Mouse (Mus musculus) right cerebral cortex, postnatal 36 days (tissue): Measurements from ENCODE around the gene Ribc1.
A peak's percentile ranks its signal among the peaks of the same experiment; 100 is the strongest.

Experiments used
- DNase-seq, 2 experiments: peaks; one replicate each; pipeline ENCODE4 v3.0.0; 2022; ENCODE audit warnings: low spot score in 2 of 2, mixed read lengths in 1 of 2

The Ribc1 gene

GRCm38 (mm10) chrX:152016151-152017145 is at the start of gene Ribc1, which contains the start of gene Smc1a:
Gene Ribc1, minus strand, starts transcription at chrX:152016295.
Gene Smc1a, plus strand, starts transcription at chrX:152016428.
- DNase-seq: peak; percentile 88 to 90

GRCm38 (mm10) chrX:152065674-152066073 is 49.6 kb upstream of the Ribc1 start:
- no peak for DNase-seq

- no peak for DNase-seq
Measured at GRCm38 (mm10) chrX:152054094-152054493, 38.0 kb upstream of the Ribc1 start.

DNA sequence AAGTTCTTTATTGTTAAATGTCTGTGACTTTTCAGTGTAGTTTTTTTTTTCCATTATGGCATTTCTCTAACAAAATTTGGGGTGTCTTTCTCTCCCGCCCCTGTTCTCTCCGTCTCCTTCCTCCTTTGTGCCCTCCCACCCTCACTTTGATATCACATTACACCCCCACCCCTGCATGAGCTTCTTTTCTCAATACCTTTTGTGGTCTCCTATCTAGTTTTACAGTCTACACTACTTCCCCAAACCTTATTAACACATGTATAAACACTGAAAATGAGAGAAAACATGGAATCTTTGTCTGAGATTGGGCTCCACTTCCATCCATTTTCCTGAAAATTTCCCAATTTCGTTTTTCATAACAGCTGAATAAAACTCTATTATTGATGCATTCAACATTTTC is 36.5 kb upstream of the Ribc1 start:
- DNase-seq: no peak

DNA sequence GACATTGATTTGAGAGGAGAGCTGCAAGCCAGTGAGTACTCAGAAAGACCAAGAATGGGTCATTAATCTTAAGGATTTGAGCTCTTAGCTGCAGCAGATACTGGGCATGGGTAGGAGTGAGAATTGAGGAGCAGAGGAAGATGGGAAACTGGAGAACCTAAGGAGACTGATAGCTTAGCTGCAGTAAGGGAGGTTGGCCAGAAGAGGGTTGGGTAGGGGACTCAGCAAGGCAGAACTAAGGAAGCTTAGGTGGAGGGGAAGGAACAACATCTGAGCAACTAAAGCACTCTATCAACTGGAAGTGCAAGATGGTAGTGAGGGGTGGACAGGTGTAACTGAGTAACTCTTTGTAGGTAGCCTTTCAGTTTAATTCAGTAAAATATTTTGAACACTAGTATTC is 31.1 kb upstream of the Ribc1 start:
- DNase-seq: no peak

DNA sequence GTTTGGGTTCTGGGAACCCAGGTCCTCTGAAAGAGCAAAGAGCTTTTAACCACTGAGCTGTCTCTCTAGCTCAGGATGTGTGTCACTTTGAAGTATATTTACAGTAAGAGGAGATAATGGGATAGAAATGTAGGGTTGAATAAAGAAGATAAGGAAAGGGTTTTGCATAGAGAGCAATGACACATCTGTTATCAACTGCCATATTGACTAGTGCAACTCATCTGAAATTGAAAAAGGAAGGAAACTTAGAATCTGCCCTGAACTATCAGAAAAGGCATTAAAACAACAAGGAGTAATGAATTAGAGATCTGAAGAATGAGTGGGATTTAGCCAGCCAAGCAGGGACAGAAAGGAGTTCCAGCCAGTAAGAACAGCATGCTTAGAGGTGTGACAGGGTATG is 23.8 kb upstream of the Ribc1 start:
- DNase-seq: no peak

DNA sequence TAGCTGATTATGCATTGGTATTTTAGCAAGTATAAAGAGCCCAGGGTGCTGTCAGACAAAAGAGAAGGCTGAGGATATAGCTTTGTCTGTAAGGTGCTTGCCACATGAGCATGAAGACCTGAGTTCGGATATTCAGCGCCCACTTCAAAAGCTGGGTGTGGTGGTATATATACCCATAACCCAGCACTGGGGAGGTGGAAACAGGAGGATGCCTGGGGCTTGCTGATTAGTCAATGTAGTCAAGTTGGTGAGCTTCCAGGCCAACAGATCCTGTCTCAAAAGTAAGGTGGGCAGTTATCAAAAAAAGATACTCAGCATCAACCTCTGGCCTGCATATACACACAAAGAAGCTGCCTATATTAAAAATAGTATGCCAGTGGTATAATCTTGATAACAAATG is 3.2 kb upstream of the Ribc1 start:
- no peak for DNase-seq

DNA sequence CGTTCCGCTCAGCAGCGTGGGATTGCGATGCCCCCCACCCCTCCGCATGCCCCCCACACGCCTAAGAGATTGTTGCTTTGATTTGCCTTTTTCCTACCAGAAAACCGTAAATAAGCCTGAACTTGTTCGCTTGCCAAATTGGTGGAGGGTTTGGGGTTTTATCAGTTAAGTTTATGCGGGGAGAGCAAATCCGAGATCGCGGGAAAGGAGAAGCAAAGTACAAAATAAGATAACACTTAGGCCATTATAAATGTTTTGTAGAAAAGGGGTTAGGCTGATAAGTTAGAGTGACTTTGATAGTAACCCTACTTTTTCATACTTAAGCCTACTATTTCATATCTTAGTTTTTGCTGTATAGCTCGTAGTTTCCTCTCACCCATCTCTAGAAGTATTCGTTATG is 1.1 kb upstream of the Ribc1 start:
- no peak for DNase-seq

DNA sequence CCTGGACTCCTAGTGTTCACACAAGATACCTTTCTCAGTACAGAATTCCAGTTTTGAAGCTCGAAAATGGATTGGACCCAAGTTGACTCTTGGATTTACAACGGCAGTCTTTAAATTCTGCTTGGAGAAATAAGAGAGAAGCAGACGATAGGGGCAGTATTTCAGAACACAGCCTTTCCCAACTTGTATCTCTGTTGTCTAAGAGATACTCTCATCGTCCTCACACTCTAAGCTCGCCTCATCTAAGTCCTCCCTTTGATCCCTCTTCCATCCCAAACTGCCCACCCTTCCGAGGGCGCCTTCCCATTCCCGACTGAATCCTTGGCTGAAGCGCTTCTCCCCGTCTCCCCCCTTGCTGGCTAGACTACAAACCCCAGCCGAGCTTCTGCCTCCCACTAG is 344 bp downstream of the Ribc1 start:
- DNase-seq: no peak

DNA sequence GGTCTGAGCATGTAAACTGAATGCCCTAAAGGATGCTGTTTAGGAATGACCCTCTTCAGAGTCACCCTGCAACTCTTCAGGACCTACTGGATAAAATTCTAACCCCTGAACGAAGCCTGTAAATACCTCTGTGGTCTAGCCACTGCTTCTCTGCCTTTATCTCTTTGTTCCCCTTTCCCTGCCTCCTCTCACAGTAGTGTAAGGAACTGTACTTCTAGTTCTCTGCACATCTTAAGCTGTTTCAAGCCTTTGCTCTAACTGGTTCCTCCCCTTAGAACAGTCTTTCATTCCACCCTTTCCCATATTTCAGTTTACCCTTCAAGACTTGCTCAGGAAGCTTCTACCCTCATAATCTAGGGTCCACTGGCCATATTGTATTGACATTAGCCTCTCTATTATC is 8.2 kb downstream of the Ribc1 start:
- DNase-seq: no peak

DNA sequence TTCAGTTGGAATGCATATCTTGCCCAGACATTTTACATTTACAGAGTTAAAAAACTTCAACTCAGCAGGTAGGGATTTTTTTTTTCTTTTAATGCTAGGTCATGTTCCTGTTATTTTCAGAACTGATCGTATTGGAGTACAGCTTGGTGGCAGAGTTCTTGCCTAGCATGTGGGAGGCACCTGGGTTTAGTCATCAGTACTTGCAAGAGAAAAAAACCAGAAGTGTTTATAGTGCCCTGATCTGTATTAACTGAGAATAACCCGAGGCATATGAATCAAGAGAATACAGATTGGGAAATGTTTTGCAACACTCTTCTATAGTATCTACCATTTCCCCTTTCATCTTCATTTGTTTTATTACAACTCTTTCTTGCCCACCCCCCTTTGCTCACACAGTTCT is 13.2 kb downstream of the Ribc1 start:
- no peak for DNase-seq

DNA sequence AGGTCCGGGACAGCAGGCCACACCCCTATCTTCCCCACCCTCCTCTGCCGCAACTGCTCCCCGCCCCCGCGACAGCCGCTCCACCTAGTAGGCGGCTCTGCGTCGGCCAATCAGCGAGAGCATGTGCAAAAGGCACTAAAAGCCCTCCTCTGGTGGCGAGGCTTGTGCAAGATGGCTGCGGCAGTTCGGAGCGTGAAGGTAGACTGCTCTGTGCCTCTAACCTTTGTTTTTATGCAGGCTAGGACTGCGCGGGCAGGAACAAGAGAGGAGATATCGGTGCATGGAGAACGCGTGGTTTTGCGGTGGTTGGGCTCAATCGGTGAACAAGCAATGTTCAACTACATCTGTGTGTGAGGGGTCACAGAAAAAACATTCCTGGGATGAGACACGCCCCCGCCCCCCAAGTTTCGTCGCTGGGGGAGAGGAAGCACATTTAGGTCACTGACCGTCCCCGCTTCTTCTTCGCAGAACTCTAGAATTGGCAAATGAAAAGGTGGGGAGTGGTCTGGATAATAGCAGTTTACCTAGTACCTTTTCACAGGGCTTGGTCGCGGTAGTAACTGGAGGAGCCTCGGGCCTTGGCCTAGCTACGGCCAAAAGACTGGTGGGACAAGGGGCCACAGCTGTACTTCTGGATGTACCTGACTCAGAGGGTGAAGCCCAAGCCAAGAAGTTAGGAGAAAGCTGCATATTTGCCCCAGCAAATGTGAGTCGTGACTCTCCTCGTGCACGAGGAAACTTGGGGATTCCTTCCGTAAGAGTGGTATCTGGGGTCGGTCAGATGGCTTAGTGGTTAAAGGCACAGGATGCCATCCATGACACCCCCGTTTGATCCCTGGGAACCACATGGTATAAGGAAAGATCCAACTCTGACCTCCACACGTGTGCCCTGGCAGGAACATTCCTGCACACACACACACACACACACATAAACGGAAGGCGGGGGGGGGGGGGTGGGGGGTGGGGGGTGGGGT is 14.1 kb downstream of the Ribc1 start, which contains the start of gene Hsd17b10:
Gene Hsd17b10, plus strand, starts transcription at position 109 of the 974 bp plus-strand sequence.
- peak; percentile 72 to 78 for DNase-seq

- no peak for DNase-seq
Measured at GRCm38 (mm10) chrX:152001182-152001684, 14.9 kb downstream of the Ribc1 start.

- no peak for DNase-seq
Measured at GRCm38 (mm10) chrX:151999006-151999710, 16.9 kb downstream of the Ribc1 start.
